In genomic region chr17:83203692-83204383, GRCm38 (mm10) we compare ENCODE assay signal across 15 mouse cellular contexts. TPM values are rescaled to one million over a fixed set of nuclear protein-coding genes. Genes with fewer than 3 reads are reported as not detected.
DNase-seq lines count a peak whose midpoint lies in the region; ATAC-seq and TF ChIP-seq lines count a peak whose summit lies in the region.
"Had no signal": no experiment of that assay in that cellular context is flagged by ENCODE, and none has a peak within 500 bp of the region (broad histone marks: within the 10 kb centered on the region; RNA-seq: fewer than 3 reads in every experiment).

No protein-coding gene starts in this region.

- H3K4me1 ChIP-seq in kidney, embryonic 15.5 days, result peaks cover 73% of the 10 kb centered on the region
- H3K4me1 ChIP-seq in embryonic facial prominence, embryonic 11.5 days (ENCODE audit: control insufficient read depth, insufficient read depth, low read length), result peaks cover 22% of the 10 kb centered on the region
- H3K4me1 ChIP-seq in forebrain, postnatal 0 days (ENCODE audit: insufficient read depth), result 0 out of 2 replicates have a peak, but pooled peaks cover 7% of the 10 kb centered on the region
- peaks cover 37% of the 10 kb centered on the region for H3K4me1 ChIP-seq in neural tube, embryonic 12.5 days
- no peaks in the 10 kb centered on the region for H3K4me1 ChIP-seq in lung, adult 2 months (ENCODE audit: control insufficient read depth, insufficient read depth, low read length)
- H3K4me1 ChIP-seq: liver, embryonic 12.5 days had no signal

- no peak for TF ChIP-seq POLR2A in lung, adult 2 months (IDR thresholded peaks at IDR 0.05; ENCODE audit: borderline replicate concordance, extremely low read depth, low read depth, low read length)

- no peaks in the 10 kb centered on the region for H3K9me3 ChIP-seq in kidney, embryonic 15.5 days (replicated peaks)
- H3K9me3 ChIP-seq in embryonic facial prominence, embryonic 11.5 days (replicated peaks; ENCODE audit: control insufficient read depth, low read length), result no peaks in the 10 kb centered on the region
- H3K9me3 ChIP-seq in forebrain, postnatal 0 days (ENCODE audit: low read length), result no peaks in the 10 kb centered on the region
- H3K9me3 ChIP-seq in neural tube, embryonic 12.5 days, result no peaks in the 10 kb centered on the region
- H3K9me3 ChIP-seq: heart, embryonic 13.5 days; liver, embryonic 12.5 days had no signal

- H3K4me3 ChIP-seq in kidney, embryonic 15.5 days (replicated peaks), result no peak overlapping the region
- H3K4me3 ChIP-seq in embryonic facial prominence, embryonic 11.5 days (ENCODE audit: low read depth, low read length), result no peak overlapping the region
- H3K4me3 ChIP-seq in forebrain, postnatal 0 days (ENCODE audit: low read depth, low read length), result no peak overlapping the region
- H3K4me3 ChIP-seq in neural tube, embryonic 12.5 days, result no peak overlapping the region
- H3K4me3 ChIP-seq in lung, adult 2 months (replicated peaks; ENCODE audit: extremely low read depth, low read depth, low read length), result no peak overlapping the region
- H3K4me3 ChIP-seq: heart, embryonic 13.5 days; liver, embryonic 12.5 days had no signal

- peak; percentile 79 for ATAC-seq in kidney, embryonic 15.5 days (replicated peaks; ENCODE audit: low FRiP score)
- no peak for ATAC-seq in embryonic facial prominence, embryonic 11.5 days (replicated peaks; ENCODE audit: insufficient number of reproducible peaks, low FRiP score, low TSS enrichment, low read depth)
- peak; percentile 48; the same call in 1 of the 2 replicates for ATAC-seq in forebrain, postnatal 0 days
- ATAC-seq in neural tube, embryonic 12.5 days (ENCODE audit: low FRiP score, low read depth), result peak; percentile 42; the same call in 1 of the 2 replicates
- ATAC-seq: inflammation-experienced regulatory T-cells, adult 6 months; liver, embryonic 12.5 days had no signal

- no peaks in the 10 kb centered on the region for H3K27me3 ChIP-seq in kidney, embryonic 15.5 days
- H3K27me3 ChIP-seq in embryonic facial prominence, embryonic 11.5 days (ENCODE audit: control insufficient read depth, insufficient read depth, low read length), result no peaks in the 10 kb centered on the region
- no peaks in the 10 kb centered on the region for H3K27me3 ChIP-seq in forebrain, postnatal 0 days (ENCODE audit: insufficient read depth, low read length)
- peaks cover 6% of the 10 kb centered on the region; the same call in 1 of the 2 replicates for H3K27me3 ChIP-seq in neural tube, embryonic 12.5 days (replicated peaks)
- H3K27me3 ChIP-seq: heart, embryonic 13.5 days had no signal

- peak overlapping the region; percentile 93 for H3K27ac ChIP-seq in kidney, embryonic 15.5 days
- H3K27ac ChIP-seq in embryonic facial prominence, embryonic 11.5 days (replicated peaks; ENCODE audit: low read depth, low read length), result peak overlapping the region; percentile 43
- H3K27ac ChIP-seq in forebrain, postnatal 0 days (ENCODE audit: low read depth, low read length), result no peak overlapping the region
- H3K27ac ChIP-seq in neural tube, embryonic 12.5 days, result 0 out of 2 replicates have a peak overlapping the region, but pooled peaks have one; percentile 15
- H3K27ac ChIP-seq: heart, embryonic 13.5 days; liver, embryonic 12.5 days had no signal

- no peaks in the 10 kb centered on the region for H3K36me3 ChIP-seq in kidney, embryonic 15.5 days
- H3K36me3 ChIP-seq in embryonic facial prominence, embryonic 11.5 days (replicated peaks; ENCODE audit: control insufficient read depth, insufficient read depth, low read depth, low read length), result no peaks in the 10 kb centered on the region
- no peaks in the 10 kb centered on the region for H3K36me3 ChIP-seq in forebrain, postnatal 0 days (ENCODE audit: insufficient read depth)
- H3K36me3 ChIP-seq in neural tube, embryonic 12.5 days, result no peaks in the 10 kb centered on the region
- H3K36me3 ChIP-seq: heart, embryonic 13.5 days; liver, embryonic 12.5 days had no signal

- no peak for TF ChIP-seq CTCF in forebrain, postnatal 0 days (IDR thresholded peaks at IDR 0.05; ENCODE audit: low read depth)
- TF ChIP-seq CTCF in lung, adult 2 months (IDR thresholded peaks at IDR 0.05; ENCODE audit: insufficient read depth, low read length), result no peak

- no peak overlapping the region for H3K9ac ChIP-seq in kidney, embryonic 15.5 days
- no peak overlapping the region for H3K9ac ChIP-seq in embryonic facial prominence, embryonic 11.5 days (replicated peaks; ENCODE audit: low read length)
- no peak overlapping the region for H3K9ac ChIP-seq in forebrain, postnatal 0 days
- H3K9ac ChIP-seq in neural tube, embryonic 12.5 days, result no peak overlapping the region
- H3K9ac ChIP-seq: liver, embryonic 12.5 days had no signal

- DNase-seq in kidney, adult 18-20 months, result no peak
- no peak for DNase-seq in embryonic facial prominence, embryonic 11.5 days (ENCODE audit: low spot score)
- no peak for DNase-seq in forebrain, postnatal 0 days
- DNase-seq in urinary bladder, adult 18-20 months (ENCODE audit: low spot score in 2 of 2), result no peak
- no peak for DNase-seq in lung, adult 2 months
- no peak for DNase-seq in gastrocnemius, adult 18-20 months (ENCODE audit: low spot score)
- DNase-seq: cerebellum, adult 18-20 months; embryo, embryonic 11 days; gastrocnemius, postnatal 25 days had no signal

- H3K4me2 ChIP-seq in kidney, embryonic 15.5 days, result peak overlapping the region; percentile 31; the same call in 1 of the 2 replicates
- no peak overlapping the region for H3K4me2 ChIP-seq in embryonic facial prominence, embryonic 11.5 days (ENCODE audit: low read depth, low read length)
- H3K4me2 ChIP-seq in forebrain, postnatal 0 days (ENCODE audit: low read depth), result no peak overlapping the region
- H3K4me2 ChIP-seq in neural tube, embryonic 12.5 days (replicated peaks), result no peak overlapping the region; the same call in 1 of the 2 replicates
- H3K4me2 ChIP-seq: heart, embryonic 13.5 days; liver, embryonic 12.5 days had no signal

- 21% methylated on average over 8 of the region's 8 CpGs for WGBS in kidney, embryonic 15.5 days
- 19% methylated on average over 8 of the region's 8 CpGs for WGBS in embryonic facial prominence, embryonic 11.5 days
- WGBS in forebrain, postnatal 0 days, result 27% methylated on average over 8 of the region's 8 CpGs
- WGBS in neural tube, embryonic 12.5 days, result 16% methylated on average over 8 of the region's 8 CpGs
- 73% methylated on average over 8 of the region's 8 CpGs for WGBS in lung, adult 2 months

RNA-seq across cellular contexts. Expression of gene Pkdcc, which starts 11.3 kb away (rescaled TPM):
- 29.3 and 33.2 TPM in 2 replicates for polyA plus RNA-seq in kidney, embryonic 15.5 days (2015; fragmentation: Nextera tagmentation; extraction: Ambion mirVana)
- polyA plus RNA-seq in embryonic facial prominence, embryonic 11.5 days (2014; fragmentation: Nextera tagmentation; extraction: Ambion mirVana), result 23.4 and 24.5 TPM in 2 replicates
- 41.7 and 57.9 TPM in 2 replicates for total RNA-seq in forebrain, postnatal 0 days (2014; rRNA removed)
- polyA plus RNA-seq in forebrain, postnatal 0 days (2015; fragmentation: Nextera tagmentation; extraction: Ambion mirVana), result 3.8 and 4.1 TPM in 2 replicates
- polyA plus RNA-seq in neural tube, embryonic 12.5 days (2016; fragmentation: Nextera tagmentation; extraction: Ambion mirVana), result 10.8 and 11.3 TPM in 2 replicates
- polyA plus RNA-seq in lung, adult 2 months (2012; rRNA removed), result 33.9 and 35.0 TPM in 2 replicates
- total RNA-seq in gastrocnemius, adult 18-20 months (2021), result 100 to 1,000 TPM in 1 of 2 experiments, 10 to 100 TPM in 1; 78.1 to 111 TPM
- total RNA-seq: MEL had no signal
